Mouse (Mus musculus): ENCODE results near the gene Ccdc32.

DNA sequence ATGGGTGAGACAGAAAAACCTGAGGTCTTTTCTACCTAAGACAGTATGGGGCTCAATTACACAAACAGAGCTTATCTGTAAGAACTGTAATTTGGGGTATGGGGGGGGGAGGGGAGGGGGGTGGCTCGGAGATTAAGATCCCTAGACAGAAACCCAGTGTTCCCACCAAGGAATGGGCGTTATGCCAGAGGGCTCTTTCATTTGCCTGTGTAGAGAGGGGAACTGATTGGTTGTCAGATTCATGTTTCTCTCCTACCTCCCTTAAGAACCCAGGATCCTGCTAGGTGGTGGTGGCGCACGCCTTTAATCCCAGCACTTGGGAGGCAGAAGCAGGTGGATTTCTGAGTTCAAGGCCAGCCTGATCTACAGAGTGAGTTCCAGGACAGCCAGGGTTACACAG, 9.7 kb downstream of the Ccdc32 start:
- TF ChIP-seq POLR2A (IDR thresholded peaks at IDR 0.05; ENCODE audit: insufficient read length, low read depth) (no peak), MAX (IDR thresholded peaks at IDR 0.05; ENCODE audit: low read depth) (no peak), MYOD1 (IDR thresholded peaks at IDR 0.05; ENCODE audit: control insufficient read depth in 1 of 3, insufficient read length in 2 of 3, low read depth in 2 of 3) (no peak), USF1 (IDR thresholded peaks at IDR 0.05; ENCODE audit: low read depth) (no peak), REST (IDR thresholded peaks at IDR 0.05; ENCODE audit: insufficient read depth, insufficient read length) (no peak), E2F4 (IDR thresholded peaks at IDR 0.05; ENCODE audit: insufficient read depth) (no peak), POLR2AphosphoS2 (IDR thresholded peaks at IDR 0.05; ENCODE audit: insufficient read length, low read depth) (no peak)

Data from myocyte (in vitro differentiated cells).